Comparison of ENCODE assay signal across 23 mouse cellular contexts in genomic region chr7:81152306-81152705, GRCm38 (mm10). TPM values are rescaled to one million over a fixed set of nuclear protein-coding genes. Genes with fewer than 3 reads are reported as not detected.
DNase-seq lines count a peak whose midpoint lies in the region; TF ChIP-seq lines count a peak whose summit lies in the region.
"Had no signal": no experiment of that assay in that cellular context is flagged by ENCODE, and none has a peak within 500 bp of the region (broad histone marks: within the 10 kb centered on the region; RNA-seq: fewer than 3 reads in every experiment).

No protein-coding gene starts in this region.

- H3K36me3 ChIP-seq in testis, adult 2 months (ENCODE audit: control insufficient read depth, insufficient read depth, low read length) = no peaks in the 10 kb centered on the region
- H3K36me3 ChIP-seq: embryonic facial prominence, embryonic 12.5 days; heart, embryonic 13.5 days; hindbrain, embryonic 12.5 days had no signal

- DNase-seq in adrenal gland, postnatal 14 days = peak; percentile 38
- DNase-seq in adrenal gland, postnatal 36 days = no peak
- no peak for DNase-seq in testis, postnatal 10 days (ENCODE audit: low spot score)
- DNase-seq in MEL-GATA-1-ER (ENCODE audit: extremely low read depth, low read depth) = peak; percentile 87
- DNase-seq in testis, postnatal 14 days (ENCODE audit: low spot score) = peak; percentile 68
- no peak for DNase-seq in embryo, embryonic 10 days (ENCODE audit: low spot score)
- DNase-seq in left cerebral cortex, postnatal 14 days (ENCODE audit: low spot score in 2 of 2) = no peak
- DNase-seq: adrenal gland, adult 2 months; cerebellum, adult 11 months; cerebellum, adult 8-10 months; cerebellum, postnatal 14 days; gastrocnemius, postnatal 10 days; heart, postnatal 4 days had no signal

- no peak for TF ChIP-seq POLR2A in testis, adult 2 months (IDR thresholded peaks at IDR 0.05; ENCODE audit: control insufficient read depth, low read depth, low read length)

- H3K4me3 ChIP-seq in testis, adult 2 months (ENCODE audit: control insufficient read depth, low read depth, low read length) = peak overlapping the region; percentile 72
- H3K4me3 ChIP-seq: embryonic facial prominence, embryonic 12.5 days; heart, embryonic 13.5 days; hindbrain, embryonic 12.5 days had no signal

- TF ChIP-seq CTCF in testis, adult 2 months (IDR thresholded peaks at IDR 0.05; ENCODE audit: control insufficient read depth, insufficient read depth, insufficient replicate concordance, low read depth, low read length) = no peak

- peaks cover 26% of the 10 kb centered on the region for H3K4me1 ChIP-seq in testis, adult 2 months (ENCODE audit: control insufficient read depth, insufficient read depth, low read length)
- H3K4me1 ChIP-seq: embryonic facial prominence, embryonic 12.5 days; hindbrain, embryonic 12.5 days had no signal

- intact Hi-C loops in left cerebral cortex, postnatal 14 days (cut with DNase I) = loop anchor here (10.0 kb wide), 3 partner anchors 208 to 428 kb away; partner anchors contain the start of gene Sec11a

- H3K27ac ChIP-seq in testis, adult 2 months (ENCODE audit: control insufficient read depth, insufficient read depth, low read depth, low read length) = no peak overlapping the region
- H3K27ac ChIP-seq: embryonic facial prominence, embryonic 12.5 days; heart, embryonic 13.5 days; hindbrain, embryonic 12.5 days had no signal

- no peaks in the 10 kb centered on the region for H3K27me3 ChIP-seq in testis, adult 2 months (ENCODE audit: control insufficient read depth, insufficient read depth, low read length)
- H3K27me3 ChIP-seq: heart, embryonic 13.5 days; hindbrain, embryonic 12.5 days had no signal

RNA-seq across cellular contexts. Expression of gene Slc28a1, which starts 37.7 kb away (rescaled TPM):
- total RNA-seq in adrenal gland, postnatal 14 days (2021) = 0.19 and 0.30 TPM in 2 replicates
- total RNA-seq in adrenal gland, postnatal 36 days (2021) = under 1 TPM; 0.13 to 0.17 TPM
- 2.0 and 3.1 TPM in 2 replicates for polyA plus RNA-seq in testis, adult 2 months (2012; rRNA removed)
- total RNA-seq in left cerebral cortex, postnatal 14 days (2021) = under 1 TPM in 1 of 2 experiments, not detected in 1; 0.11 TPM
- total RNA-seq: common myeloid progenitor, adult 5-6 weeks had no signal
- polyA plus RNA-seq: activated CD4-positive, CD25-positive, alpha-beta regulatory T cell, adult 4 months; adrenal gland, adult 2 months; embryonic facial prominence, embryonic 12.5 days; forebrain, embryonic 11.5 days; forebrain, embryonic 16.5 days; hindbrain, embryonic 12.5 days; hindbrain, embryonic 16.5 days; inflammation-experienced regulatory T-cells, adult 6 months had no signal

Comparison
In these comparisons a context has a peak if more than half of its experiments do, and no peak if none do; other contexts are left out.
1. DNase-seq: peak in adrenal gland, postnatal 14 days (single experiment), MEL-GATA-1-ER (single experiment) and testis, postnatal 14 days (single experiment); none in adrenal gland, postnatal 36 days (0 of 2), testis, postnatal 10 days (single experiment), embryo, embryonic 10 days (single experiment) and left cerebral cortex, postnatal 14 days (0 of 2).